Mouse (Mus musculus): Measurements from ENCODE around the gene Ankrd65.

DNA sequence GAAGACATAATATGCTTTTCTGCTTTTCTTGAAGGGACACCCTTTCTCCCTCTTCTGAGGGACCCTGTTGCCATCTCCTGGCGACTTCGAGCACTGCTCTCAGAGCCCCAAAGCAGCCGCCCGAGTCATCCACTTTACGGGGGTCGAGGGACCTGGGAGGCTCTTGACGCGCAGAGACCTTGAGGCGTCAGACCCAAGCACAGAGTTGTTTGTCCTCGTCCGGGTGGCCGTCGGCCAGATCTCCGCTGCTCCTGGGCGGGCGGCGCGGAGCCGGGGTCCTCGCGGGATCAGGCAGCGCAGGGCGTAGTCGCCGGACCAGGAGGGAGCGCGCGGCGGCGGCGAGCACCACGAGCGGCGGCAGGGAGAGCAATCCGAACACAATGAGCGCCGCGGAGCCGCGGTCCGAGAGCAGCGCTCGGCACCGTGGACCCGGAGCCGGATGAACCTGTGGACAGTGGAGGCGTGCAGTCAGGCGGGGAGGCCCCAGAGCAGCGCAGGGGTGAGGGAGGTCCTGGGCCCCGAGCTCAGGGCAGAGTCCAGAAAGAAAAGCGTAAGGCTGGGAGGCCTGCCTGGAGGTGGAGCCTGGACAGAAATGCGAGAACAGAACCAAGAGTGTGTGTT, 6.0 kb upstream of the Ankrd65 start:
- no peak for TF ChIP-seq EP300 (IDR thresholded peaks at IDR 0.05; ENCODE audit: low read depth)
- TF ChIP-seq CTCF (IDR thresholded peaks at IDR 0.05; ENCODE audit: low read depth): peak; percentile 78
